ENCODE assay signal across 9 mouse cellular contexts in genomic region chr16:81330539-81330938, GRCm38 (mm10).
A peak's percentile ranks its signal among the peaks of the same experiment; 100 is the strongest.
DNase-seq lines count a peak whose midpoint lies in the region; ATAC-seq and TF ChIP-seq lines count a peak whose summit lies in the region.
"Had no signal": no experiment of that assay in that cellular context is flagged by ENCODE, and none has a peak within 500 bp of the region (broad histone marks: within the 10 kb centered on the region; RNA-seq: fewer than 3 reads in every experiment).

No protein-coding gene starts in this region.

- 22% methylated on average over 2 of the region's 2 CpGs for WGBS in heart, postnatal 0 days
- 25% methylated on average over 2 of the region's 2 CpGs for WGBS in forebrain, embryonic 14.5 days

- no peak for TF ChIP-seq EP300 in heart, postnatal 0 days (IDR thresholded peaks at IDR 0.05; ENCODE audit: low read depth)

- intact Hi-C loops in heart, postnatal 25 days (cut with DNase I) = no loop called here

- TF ChIP-seq CTCF in heart, postnatal 0 days (IDR thresholded peaks at IDR 0.05; ENCODE audit: low read depth) = peak; percentile 57

- no peak overlapping the region for H3K27ac ChIP-seq in heart, postnatal 0 days (ENCODE audit: low read depth)
- H3K27ac ChIP-seq in forebrain, embryonic 14.5 days (ENCODE audit: low read depth, low read length) = no peak overlapping the region
- H3K27ac ChIP-seq: heart, embryonic 15.5 days had no signal

- H3K9ac ChIP-seq in heart, postnatal 0 days (replicated peaks; ENCODE audit: low read depth, low read length) = no peak overlapping the region
- H3K9ac ChIP-seq in forebrain, embryonic 14.5 days (ENCODE audit: low read length) = no peak overlapping the region
- H3K9ac ChIP-seq: heart, embryonic 15.5 days had no signal

- DNase-seq in heart, postnatal 0 days (ENCODE audit: low spot score) = no peak
- no peak for DNase-seq in heart, postnatal 25 days (ENCODE audit: low spot score)
- DNase-seq in 416B (ENCODE audit: low read depth) = peak; percentile 47
- peak; percentile 38 to 48 for DNase-seq in adrenal gland, postnatal 36 days
- DNase-seq in forebrain, embryonic 14.5 days (ENCODE audit: low spot score) = peak; percentile 70
- DNase-seq in layer of hippocampus, postnatal 14 days (ENCODE audit: low spot score in 2 of 2) = peak; percentile 29 to 54

- H3K36me3 ChIP-seq in heart, postnatal 0 days (replicated peaks; ENCODE audit: control insufficient read depth, insufficient read depth, low read length) = no peaks in the 10 kb centered on the region
- H3K36me3 ChIP-seq in forebrain, embryonic 14.5 days (ENCODE audit: control insufficient read depth, insufficient read depth, low read length) = no peaks in the 10 kb centered on the region
- H3K36me3 ChIP-seq: heart, embryonic 15.5 days had no signal

- H3K9me3 ChIP-seq in heart, postnatal 0 days (replicated peaks; ENCODE audit: control insufficient read depth, low read length) = no peaks in the 10 kb centered on the region
- no peaks in the 10 kb centered on the region for H3K9me3 ChIP-seq in forebrain, embryonic 14.5 days (replicated peaks; ENCODE audit: control insufficient read depth, low read length)
- H3K9me3 ChIP-seq: heart, embryonic 15.5 days had no signal

- no peak for ATAC-seq in heart, postnatal 0 days (ENCODE audit: insufficient read depth, low read depth)
- ATAC-seq in forebrain, embryonic 14.5 days = peak; percentile 76; the same call in 1 of the 2 replicates
- peak; percentile 87 for ATAC-seq in megakaryocyte-erythroid progenitor cell, adult 5-6 weeks (replicated peaks; ENCODE audit: low FRiP score, low TSS enrichment, poor library complexity, severe bottlenecking)
- ATAC-seq in CD4-positive, CD25-positive, alpha-beta regulatory T cell, adult 4 months = no peak

- H3K27me3 ChIP-seq in heart, postnatal 0 days (ENCODE audit: control insufficient read depth, insufficient read depth, low read length) = no peaks in the 10 kb centered on the region
- no peaks in the 10 kb centered on the region for H3K27me3 ChIP-seq in forebrain, embryonic 14.5 days (replicated peaks; ENCODE audit: control insufficient read depth, insufficient read depth, low read length)
- H3K27me3 ChIP-seq: heart, embryonic 15.5 days had no signal

- H3K4me3 ChIP-seq in heart, postnatal 0 days (ENCODE audit: low read depth, low read length) = no peak overlapping the region
- H3K4me3 ChIP-seq in forebrain, embryonic 14.5 days (ENCODE audit: low read depth, low read length) = no peak overlapping the region
- H3K4me3 ChIP-seq: heart, embryonic 15.5 days had no signal

- no peak overlapping the region for H3K4me2 ChIP-seq in heart, postnatal 0 days (ENCODE audit: low read depth, low read length)
- no peak overlapping the region for H3K4me2 ChIP-seq in forebrain, embryonic 14.5 days (ENCODE audit: low read length)
- H3K4me2 ChIP-seq: heart, embryonic 15.5 days had no signal

- H3K4me1 ChIP-seq in heart, postnatal 0 days (ENCODE audit: control insufficient read depth, insufficient read depth) = no peaks in the 10 kb centered on the region
- no peaks in the 10 kb centered on the region for H3K4me1 ChIP-seq in forebrain, embryonic 14.5 days (ENCODE audit: control insufficient read depth, insufficient read depth, low read length)
- H3K4me1 ChIP-seq: heart, embryonic 15.5 days had no signal

Comparison
In these comparisons a context has a peak if more than half of its experiments do, and no peak if none do; other contexts are left out.
1. ATAC-seq: peak in forebrain, embryonic 14.5 days (single experiment) and megakaryocyte-erythroid progenitor cell, adult 5-6 weeks (single experiment); none in heart, postnatal 0 days (single experiment) and CD4-positive, CD25-positive, alpha-beta regulatory T cell, adult 4 months (single experiment).
2. DNase-seq: peak in 416B (single experiment), adrenal gland, postnatal 36 days (2 of 2), forebrain, embryonic 14.5 days (single experiment) and layer of hippocampus, postnatal 14 days (2 of 2); none in heart, postnatal 0 days (single experiment) and heart, postnatal 25 days (single experiment).